ENCODE assay signal across 16 mouse cellular contexts in genomic region chr11:24096483-24096882, GRCm38 (mm10). TPM values are rescaled to one million over a fixed set of nuclear protein-coding genes. Genes with fewer than 3 reads are reported as not detected.
A peak's percentile ranks its signal among the peaks of the same experiment; 100 is the strongest.
DNase-seq lines count a peak whose midpoint lies in the region; ATAC-seq and TF ChIP-seq lines count a peak whose summit lies in the region.
"Had no signal": no experiment of that assay in that cellular context is flagged by ENCODE, and none has a peak within 500 bp of the region (broad histone marks: within the 10 kb centered on the region; RNA-seq: fewer than 3 reads in every experiment).

No protein-coding gene starts in this region.

- DNase-seq in left cerebral cortex, adult 2 months (ENCODE audit: extremely low spot score in 1 of 2, low spot score in 2 of 2) = no peak
- DNase-seq in left cerebral cortex, postnatal 4 days = no peak
- DNase-seq in kidney, adult 11 months = no peak
- no peak for DNase-seq in adrenal gland, postnatal 36 days
- DNase-seq in heart, embryonic 10.5 days (ENCODE audit: low spot score) = no peak
- DNase-seq: B cell, adult 2 months; cerebellum, adult 8-10 months; kidney, postnatal 4 days; lung, postnatal 10 days; thymus, adult 2 months had no signal

- peak overlapping the region; percentile 87 for H3K27ac ChIP-seq in left cerebral cortex, adult 2 months
- H3K27ac ChIP-seq in forebrain, embryonic 13.5 days = peak overlapping the region; percentile 93
- no peak overlapping the region for H3K27ac ChIP-seq in limb, embryonic 12.5 days
- H3K27ac ChIP-seq in neural tube, embryonic 14.5 days (ENCODE audit: low read depth, low read length) = peak overlapping the region; percentile 45
- no peak overlapping the region for H3K27ac ChIP-seq in heart, embryonic 10.5 days

- H3K4me3 ChIP-seq in left cerebral cortex, adult 2 months = no peak overlapping the region; the same call in 1 of the 2 replicates
- peak overlapping the region; percentile 23 for H3K4me3 ChIP-seq in forebrain, embryonic 13.5 days
- H3K4me3 ChIP-seq in limb, embryonic 12.5 days (replicated peaks) = no peak overlapping the region
- no peak overlapping the region for H3K4me3 ChIP-seq in neural tube, embryonic 14.5 days (ENCODE audit: low read depth, low read length)
- H3K4me3 ChIP-seq in heart, embryonic 10.5 days = no peak overlapping the region
- H3K4me3 ChIP-seq: heart, embryonic 12.5 days had no signal

- H3K36me3 ChIP-seq in forebrain, embryonic 13.5 days (ENCODE audit: poor library complexity, severe bottlenecking) = peaks cover 7% of the 10 kb centered on the region; the same call in 1 of the 2 replicates
- peaks cover 24% of the 10 kb centered on the region for H3K36me3 ChIP-seq in limb, embryonic 12.5 days
- H3K36me3 ChIP-seq in neural tube, embryonic 14.5 days (ENCODE audit: control insufficient read depth, insufficient read depth, low read length) = no peaks in the 10 kb centered on the region
- no peaks in the 10 kb centered on the region for H3K36me3 ChIP-seq in heart, embryonic 10.5 days
- H3K36me3 ChIP-seq: heart, embryonic 12.5 days had no signal

- no peaks in the 10 kb centered on the region for H3K9me3 ChIP-seq in forebrain, embryonic 13.5 days (replicated peaks)
- H3K9me3 ChIP-seq in limb, embryonic 12.5 days = no peaks in the 10 kb centered on the region
- no peaks in the 10 kb centered on the region for H3K9me3 ChIP-seq in neural tube, embryonic 14.5 days (ENCODE audit: control insufficient read depth, low read length)
- H3K9me3 ChIP-seq in heart, embryonic 10.5 days = no peaks in the 10 kb centered on the region
- H3K9me3 ChIP-seq: G1E; heart, embryonic 12.5 days had no signal

- peak overlapping the region; percentile 65 for H3K9ac ChIP-seq in forebrain, embryonic 13.5 days
- no peak overlapping the region for H3K9ac ChIP-seq in limb, embryonic 12.5 days (replicated peaks)
- no peak overlapping the region for H3K9ac ChIP-seq in neural tube, embryonic 14.5 days (replicated peaks; ENCODE audit: low read depth, low read length)
- H3K9ac ChIP-seq: heart, embryonic 12.5 days had no signal

- no peaks in the 10 kb centered on the region for H3K27me3 ChIP-seq in forebrain, embryonic 13.5 days
- no peaks in the 10 kb centered on the region for H3K27me3 ChIP-seq in limb, embryonic 12.5 days
- no peaks in the 10 kb centered on the region for H3K27me3 ChIP-seq in neural tube, embryonic 14.5 days (ENCODE audit: control insufficient read depth, insufficient read depth, low read length)
- H3K27me3 ChIP-seq in heart, embryonic 10.5 days (ENCODE audit: insufficient read depth, poor library complexity, severe bottlenecking) = no peaks in the 10 kb centered on the region
- H3K27me3 ChIP-seq: heart, embryonic 12.5 days had no signal

- no peak for TF ChIP-seq CTCF in left cerebral cortex, adult 2 months (IDR thresholded peaks at IDR 0.05)

- H3K4me1 ChIP-seq in forebrain, embryonic 13.5 days = peaks cover 97% of the 10 kb centered on the region
- H3K4me1 ChIP-seq in limb, embryonic 12.5 days (replicated peaks) = peaks cover 87% of the 10 kb centered on the region
- H3K4me1 ChIP-seq in neural tube, embryonic 14.5 days (ENCODE audit: control insufficient read depth, insufficient read depth, low read length) = peaks cover 61% of the 10 kb centered on the region
- peaks cover 42% of the 10 kb centered on the region for H3K4me1 ChIP-seq in heart, embryonic 10.5 days

- 30% methylated on average over 6 of the region's 6 CpGs for WGBS in forebrain, embryonic 13.5 days
- WGBS in limb, embryonic 12.5 days = 15% methylated on average over 6 of the region's 6 CpGs
- WGBS in neural tube, embryonic 14.5 days = 24% methylated on average over 6 of the region's 6 CpGs
- 51% methylated on average over 6 of the region's 6 CpGs for WGBS in heart, embryonic 10.5 days

- H3K4me2 ChIP-seq in forebrain, embryonic 13.5 days = peak overlapping the region; percentile 56
- H3K4me2 ChIP-seq in limb, embryonic 12.5 days = peak overlapping the region; percentile 39
- H3K4me2 ChIP-seq in neural tube, embryonic 14.5 days (ENCODE audit: low read depth, low read length) = peak overlapping the region; percentile 35
- H3K4me2 ChIP-seq: heart, embryonic 12.5 days had no signal

- ATAC-seq in forebrain, embryonic 13.5 days = no peak
- ATAC-seq in limb, embryonic 12.5 days (ENCODE audit: insufficient number of reproducible peaks, insufficient read depth, low FRiP score, low TSS enrichment, low read depth) = no peak
- no peak for ATAC-seq in neural tube, embryonic 14.5 days (ENCODE audit: low read depth)
- ATAC-seq: inflammation-experienced regulatory T-cells, adult 6 months had no signal

- intact Hi-C loops in left cerebral cortex, adult 2 months (cut with DNase I) = no loop called here
- intact Hi-C loops in left cerebral cortex, postnatal 4 days (cut with DNase I) = loop anchor here (10.0 kb wide), 1 partner anchor 618 kb away; no protein-coding TSS in a partner anchor

RNA-seq across cellular contexts. Expression of gene Bcl11a, which starts 18.6 kb away (rescaled TPM):
- total RNA-seq in left cerebral cortex, adult 2 months (2021) = 100 to 1,000 TPM; 101 to 103 TPM
- total RNA-seq in left cerebral cortex, postnatal 4 days (2021) = 100 to 1,000 TPM; 209 to 220 TPM
- 159 and 161 TPM in 2 replicates for polyA plus RNA-seq in forebrain, embryonic 13.5 days (2015; fragmentation: Nextera tagmentation; extraction: Ambion mirVana)
- polyA plus RNA-seq in limb, embryonic 12.5 days (2016; fragmentation: Nextera tagmentation; extraction: Ambion mirVana) = 103 and 109 TPM in 2 replicates
- polyA plus RNA-seq in neural tube, embryonic 14.5 days (2014; fragmentation: Nextera tagmentation; extraction: Ambion mirVana) = 143 and 145 TPM in 2 replicates
- total RNA-seq in adrenal gland, postnatal 36 days (2021) = 1 to 10 TPM; 4.9 to 5.4 TPM
- polyA plus RNA-seq in heart, embryonic 10.5 days (2016; fragmentation: Nextera tagmentation; extraction: Ambion mirVana) = 13.5 and 23.5 TPM in 2 replicates

RNA-seq across cellular contexts. Expression of gene A830031A19Rik, which starts 21.6 kb away (rescaled TPM):
- 1 to 10 TPM in 1 of 2 experiments, under 1 TPM in 1; 0.82 to 1.4 TPM for total RNA-seq in left cerebral cortex, adult 2 months (2021)
- under 1 TPM; 0.66 to 0.90 TPM for total RNA-seq in left cerebral cortex, postnatal 4 days (2021)
- not detected in 2 replicates for polyA plus RNA-seq in forebrain, embryonic 13.5 days (2015; fragmentation: Nextera tagmentation; extraction: Ambion mirVana)
- polyA plus RNA-seq in limb, embryonic 12.5 days (2016; fragmentation: Nextera tagmentation; extraction: Ambion mirVana) = not detected in 2 replicates
- polyA plus RNA-seq in neural tube, embryonic 14.5 days (2014; fragmentation: Nextera tagmentation; extraction: Ambion mirVana) = not detected in 2 replicates
- not detected for total RNA-seq in adrenal gland, postnatal 36 days (2021)
- polyA plus RNA-seq in heart, embryonic 10.5 days (2016; fragmentation: Nextera tagmentation; extraction: Ambion mirVana) = not detected in 2 replicates
- polyA plus RNA-seq: G1E; heart, embryonic 12.5 days; inflammation-experienced regulatory T-cells, adult 6 months; thymus, adult 2 months had no signal

Comparison
In these comparisons a context has a peak if more than half of its experiments do, and no peak if none do; other contexts are left out.
1. H3K27ac ChIP-seq: peak in left cerebral cortex, adult 2 months (single experiment), forebrain, embryonic 13.5 days (single experiment) and neural tube, embryonic 14.5 days (single experiment); none in limb, embryonic 12.5 days (single experiment) and heart, embryonic 10.5 days (single experiment).
2. Peak in every context shown above with its lines, with median percentiles within 50 percentile points of each other: H3K4me2 ChIP-seq.